In genomic region chr1:134075532-134075931, GRCm38 (mm10) we compare ENCODE assay signal across 9 mouse cellular contexts. TPM values are rescaled to one million over a fixed set of nuclear protein-coding genes. Genes with fewer than 3 reads are reported as not detected.
A peak's percentile ranks its signal among the peaks of the same experiment; 100 is the strongest.
DNase-seq lines count a peak whose midpoint lies in the region; ATAC-seq and TF ChIP-seq lines count a peak whose summit lies in the region.
"Had no signal": no experiment of that assay in that cellular context is flagged by ENCODE, and none has a peak within 500 bp of the region (broad histone marks: within the 10 kb centered on the region; RNA-seq: fewer than 3 reads in every experiment).

No protein-coding gene starts in this region.

- peak overlapping the region; percentile 84 for H3K4me2 ChIP-seq in heart, embryonic 14.5 days (ENCODE audit: low read length)
- peak overlapping the region; percentile 83; the same call in 1 of the 2 replicates for H3K4me2 ChIP-seq in embryonic facial prominence, embryonic 14.5 days (ENCODE audit: low read depth, low read length)
- H3K4me2 ChIP-seq in hindbrain, embryonic 16.5 days (ENCODE audit: low read length), result peak overlapping the region; percentile 76
- H3K4me2 ChIP-seq in midbrain, embryonic 15.5 days, result peak overlapping the region; percentile 71

- WGBS in heart, embryonic 14.5 days, result 90% methylated on average over 8 of the region's 8 CpGs
- WGBS in embryonic facial prominence, embryonic 14.5 days, result 86% methylated on average over 8 of the region's 8 CpGs
- 85% methylated on average over 8 of the region's 8 CpGs for WGBS in hindbrain, embryonic 16.5 days
- 81% methylated on average over 8 of the region's 8 CpGs for WGBS in midbrain, embryonic 15.5 days
- 70% methylated on average over 8 of the region's 8 CpGs for WGBS in cerebellum, adult 2 months

- peak overlapping the region; percentile 36 for H3K9ac ChIP-seq in heart, embryonic 14.5 days (ENCODE audit: low read length)
- 0 out of 2 replicates have a peak overlapping the region, but pooled peaks have one; percentile 34 for H3K9ac ChIP-seq in embryonic facial prominence, embryonic 14.5 days (ENCODE audit: low read depth, low read length)
- peak overlapping the region; percentile 8; the same call in 1 of the 2 replicates for H3K9ac ChIP-seq in hindbrain, embryonic 16.5 days (ENCODE audit: low read depth, low read length)
- H3K9ac ChIP-seq in midbrain, embryonic 15.5 days, result 0 out of 2 replicates have a peak overlapping the region, but pooled peaks have one; percentile 1

- no peaks in the 10 kb centered on the region for H3K9me3 ChIP-seq in heart, embryonic 14.5 days (ENCODE audit: control insufficient read depth, low read length)
- H3K9me3 ChIP-seq in embryonic facial prominence, embryonic 14.5 days (ENCODE audit: control insufficient read depth, low read length), result no peaks in the 10 kb centered on the region
- H3K9me3 ChIP-seq in hindbrain, embryonic 16.5 days (ENCODE audit: control insufficient read depth, low read length), result no peaks in the 10 kb centered on the region
- no peaks in the 10 kb centered on the region for H3K9me3 ChIP-seq in midbrain, embryonic 15.5 days

- no peak for TF ChIP-seq POLR2A in cerebellum, adult 2 months (IDR thresholded peaks at IDR 0.05; ENCODE audit: borderline replicate concordance, insufficient read depth, low read length)

- TF ChIP-seq CTCF in cerebellum, adult 2 months (IDR thresholded peaks at IDR 0.05; ENCODE audit: borderline replicate concordance, insufficient read depth, low read depth, low read length), result no peak

- H3K36me3 ChIP-seq in heart, embryonic 14.5 days (ENCODE audit: control insufficient read depth, insufficient read depth, low read length), result peaks cover 33% of the 10 kb centered on the region
- H3K36me3 ChIP-seq in embryonic facial prominence, embryonic 14.5 days (ENCODE audit: control insufficient read depth, insufficient read depth, low read length), result peaks cover 16% of the 10 kb centered on the region; the same call in 1 of the 2 replicates
- no peaks in the 10 kb centered on the region for H3K36me3 ChIP-seq in hindbrain, embryonic 16.5 days (ENCODE audit: control insufficient read depth, insufficient read depth, low read length)
- no peaks in the 10 kb centered on the region for H3K36me3 ChIP-seq in midbrain, embryonic 15.5 days (replicated peaks)

- no peak overlapping the region for H3K27ac ChIP-seq in heart, embryonic 14.5 days (replicated peaks in 1 of 2; ENCODE audit: control insufficient read depth in 1 of 2, insufficient read depth in 1 of 2, low read depth in 2 of 2, low read length in 2 of 2)
- no peak overlapping the region for H3K27ac ChIP-seq in embryonic facial prominence, embryonic 14.5 days (replicated peaks; ENCODE audit: low read depth, low read length)
- H3K27ac ChIP-seq in hindbrain, embryonic 16.5 days (ENCODE audit: low read depth, low read length), result 0 out of 2 replicates have a peak overlapping the region, but pooled peaks have one; percentile 41
- 0 out of 2 replicates have a peak overlapping the region, but pooled peaks have one; percentile 0 for H3K27ac ChIP-seq in midbrain, embryonic 15.5 days
- H3K27ac ChIP-seq in cerebellum, adult 2 months (ENCODE audit: insufficient read depth, low read length), result no peak overlapping the region

- no peak for ATAC-seq in heart, embryonic 14.5 days (ENCODE audit: insufficient number of reproducible peaks, insufficient read depth, low FRiP score, low read depth)
- no peak for ATAC-seq in embryonic facial prominence, embryonic 14.5 days (ENCODE audit: low read depth)
- ATAC-seq in hindbrain, embryonic 16.5 days, result no peak
- ATAC-seq in midbrain, embryonic 15.5 days (replicated peaks), result no peak

- no peaks in the 10 kb centered on the region for H3K27me3 ChIP-seq in heart, embryonic 14.5 days (ENCODE audit: control insufficient read depth, insufficient read depth, low read length)
- H3K27me3 ChIP-seq in embryonic facial prominence, embryonic 14.5 days (replicated peaks; ENCODE audit: control insufficient read depth, insufficient read depth, low read length), result no peaks in the 10 kb centered on the region
- H3K27me3 ChIP-seq in hindbrain, embryonic 16.5 days (replicated peaks; ENCODE audit: control insufficient read depth, insufficient read depth, low read length), result no peaks in the 10 kb centered on the region
- no peaks in the 10 kb centered on the region for H3K27me3 ChIP-seq in midbrain, embryonic 15.5 days (replicated peaks)
- no peaks in the 10 kb centered on the region for H3K27me3 ChIP-seq in cerebellum, adult 2 months (ENCODE audit: control insufficient read depth, insufficient read depth, low read length)

- no peak for DNase-seq in heart, adult 9 months (ENCODE audit: low spot score in 2 of 2)
- DNase-seq in embryonic facial prominence, embryonic 14.5 days (ENCODE audit: low spot score), result no peak
- no peak for DNase-seq in right cerebral cortex, adult 18-20 months
- DNase-seq in cerebellum, postnatal 4 days (ENCODE audit: low spot score in 2 of 2), result no peak
- DNase-seq in cerebellum, adult 2 months, result no peak
- DNase-seq: adrenal gland, postnatal 10 days had no signal

- peaks cover 48 to 71% of the 10 kb centered on the region in 2 experiments for H3K4me1 ChIP-seq in heart, embryonic 14.5 days (ENCODE audit: control insufficient read depth in 2 of 2, insufficient read depth in 2 of 2, low read length in 2 of 2)
- peaks cover 41% of the 10 kb centered on the region for H3K4me1 ChIP-seq in embryonic facial prominence, embryonic 14.5 days (ENCODE audit: control insufficient read depth, insufficient read depth, low read length)
- H3K4me1 ChIP-seq in hindbrain, embryonic 16.5 days (ENCODE audit: control insufficient read depth, insufficient read depth, low read depth, low read length), result peaks cover 35% of the 10 kb centered on the region
- H3K4me1 ChIP-seq in midbrain, embryonic 15.5 days, result peaks cover 43% of the 10 kb centered on the region
- peaks cover 15% of the 10 kb centered on the region for H3K4me1 ChIP-seq in cerebellum, adult 2 months (ENCODE audit: control insufficient read depth, insufficient read depth, low read length)

- H3K4me3 ChIP-seq in heart, embryonic 14.5 days (ENCODE audit: control insufficient read depth in 1 of 2, insufficient read depth in 1 of 2, low read depth in 1 of 2, low read length in 2 of 2), result no peak overlapping the region
- H3K4me3 ChIP-seq in embryonic facial prominence, embryonic 14.5 days (ENCODE audit: low read depth, low read length), result no peak overlapping the region
- H3K4me3 ChIP-seq in hindbrain, embryonic 16.5 days (ENCODE audit: low read length), result peak overlapping the region; percentile 35
- H3K4me3 ChIP-seq in midbrain, embryonic 15.5 days, result peak overlapping the region; percentile 52
- H3K4me3 ChIP-seq in cerebellum, adult 2 months (replicated peaks; ENCODE audit: insufficient read depth, low read depth, low read length), result no peak overlapping the region

RNA-seq across cellular contexts. Expression of gene Btg2, which starts 3.4 kb away (rescaled TPM):
- 34.7 and 36.9 TPM in 2 replicates for polyA plus RNA-seq in heart, embryonic 14.5 days (2014; fragmentation: Nextera tagmentation; extraction: Ambion mirVana)
- 37.9 and 41.3 TPM in 2 replicates for polyA plus RNA-seq in embryonic facial prominence, embryonic 14.5 days (2014; fragmentation: Nextera tagmentation; extraction: Ambion mirVana)
- 28.0 and 28.5 TPM in 2 replicates for polyA plus RNA-seq in hindbrain, embryonic 16.5 days (2015; fragmentation: Nextera tagmentation; extraction: Ambion mirVana)
- polyA plus RNA-seq in midbrain, embryonic 15.5 days (2015; fragmentation: Nextera tagmentation; extraction: Ambion mirVana), result 37.2 and 42.2 TPM in 2 replicates
- polyA plus RNA-seq in cerebellum, adult 2 months (2012; rRNA removed), result 11.9 and 15.3 TPM in 2 replicates

RNA-seq across cellular contexts. Expression of gene Chit1, which starts 35.5 kb away (rescaled TPM):
- 0.46 and 0.96 TPM in 2 replicates for polyA plus RNA-seq in heart, embryonic 14.5 days (2014; fragmentation: Nextera tagmentation; extraction: Ambion mirVana)
- 0.18 and 0.43 TPM in 2 replicates for polyA plus RNA-seq in embryonic facial prominence, embryonic 14.5 days (2014; fragmentation: Nextera tagmentation; extraction: Ambion mirVana)
- polyA plus RNA-seq in hindbrain, embryonic 16.5 days (2015; fragmentation: Nextera tagmentation; extraction: Ambion mirVana), result 0.15 and 0.73 TPM in 2 replicates
- 0.09 and 0.10 TPM in 2 replicates for polyA plus RNA-seq in midbrain, embryonic 15.5 days (2015; fragmentation: Nextera tagmentation; extraction: Ambion mirVana)
- not detected in 2 replicates for polyA plus RNA-seq in cerebellum, adult 2 months (2012; rRNA removed)

RNA-seq across cellular contexts. Expression of gene Fmod, which starts 38.5 kb away (rescaled TPM):
- polyA plus RNA-seq in heart, embryonic 14.5 days (2014; fragmentation: Nextera tagmentation; extraction: Ambion mirVana), result 15.9 and 18.0 TPM in 2 replicates
- polyA plus RNA-seq in embryonic facial prominence, embryonic 14.5 days (2014; fragmentation: Nextera tagmentation; extraction: Ambion mirVana), result 40.8 and 44.2 TPM in 2 replicates
- polyA plus RNA-seq in hindbrain, embryonic 16.5 days (2015; fragmentation: Nextera tagmentation; extraction: Ambion mirVana), result 11.8 and 24.0 TPM in 2 replicates
- 15.2 and 21.1 TPM in 2 replicates for polyA plus RNA-seq in midbrain, embryonic 15.5 days (2015; fragmentation: Nextera tagmentation; extraction: Ambion mirVana)
- polyA plus RNA-seq in cerebellum, adult 2 months (2012; rRNA removed), result 7.5 and 10.8 TPM in 2 replicates

Comparison
In these comparisons a context has a peak if more than half of its experiments do, and no peak if none do; other contexts are left out.
1. H3K27ac ChIP-seq: peak in hindbrain, embryonic 16.5 days (single experiment) and midbrain, embryonic 15.5 days (single experiment); none in heart, embryonic 14.5 days (0 of 2), embryonic facial prominence, embryonic 14.5 days (single experiment) and cerebellum, adult 2 months (single experiment).
2. H3K4me3 ChIP-seq: peak in hindbrain, embryonic 16.5 days (single experiment) and midbrain, embryonic 15.5 days (single experiment); none in heart, embryonic 14.5 days (0 of 2), embryonic facial prominence, embryonic 14.5 days (single experiment) and cerebellum, adult 2 months (single experiment).
3. Peak in every context shown above with its lines, with median percentiles within 50 percentile points of each other: H3K4me2 ChIP-seq and H3K9ac ChIP-seq.